Mouse (Mus musculus): Measurements from ENCODE around the gene Gpr35.

The Gpr35 gene

DNA sequence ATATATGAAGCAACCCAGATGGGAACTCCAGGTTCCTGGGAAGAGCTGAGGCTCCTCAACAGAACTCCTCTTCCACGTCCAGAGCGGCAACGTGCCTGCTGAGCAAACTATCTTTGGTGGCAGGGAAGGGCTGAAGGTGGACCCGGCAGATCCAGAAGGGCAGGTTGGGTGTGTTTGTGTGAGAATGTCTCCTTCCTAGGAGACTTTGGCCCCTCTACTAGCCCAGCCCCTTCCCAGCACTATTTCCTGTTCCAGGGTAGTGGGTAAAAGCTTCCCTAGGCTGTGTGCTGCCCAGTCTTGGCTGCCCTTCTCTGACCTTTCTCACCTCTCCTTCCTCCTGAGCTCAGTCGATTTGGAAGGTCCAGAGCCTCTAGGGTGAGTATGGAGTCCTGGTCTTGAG lies at the start of gene Gpr35:
TSS of gene Gpr35 (plus strand) at position 259 of the 400 bp plus-strand sequence.
- no peak for DNase-seq

DNA sequence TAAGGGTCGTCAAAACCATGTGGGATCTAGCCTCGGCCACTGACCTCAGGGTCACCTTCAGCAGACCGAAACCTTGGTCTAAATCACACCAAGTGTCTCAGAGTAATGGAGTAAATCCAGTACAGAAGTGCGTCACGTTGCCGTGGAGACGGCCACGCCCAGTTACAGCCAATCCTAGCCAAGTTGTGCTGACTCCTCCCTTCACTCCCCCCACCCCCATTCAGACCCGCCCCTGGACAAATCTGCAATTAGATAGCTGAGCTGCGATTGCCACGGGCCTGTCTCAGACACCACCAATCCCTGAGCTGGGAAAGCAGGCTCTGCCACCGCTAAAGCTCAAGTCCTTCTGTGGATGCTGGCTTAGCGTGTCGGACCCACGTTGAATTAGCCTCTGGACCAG lies 47.9 kb upstream of the Gpr35 start, which contains the start of gene Ankmy1:
TSS of gene Ankmy1 (minus strand) at position 121 of the 400 bp plus-strand sequence.
- no peak for DNase-seq

DNA sequence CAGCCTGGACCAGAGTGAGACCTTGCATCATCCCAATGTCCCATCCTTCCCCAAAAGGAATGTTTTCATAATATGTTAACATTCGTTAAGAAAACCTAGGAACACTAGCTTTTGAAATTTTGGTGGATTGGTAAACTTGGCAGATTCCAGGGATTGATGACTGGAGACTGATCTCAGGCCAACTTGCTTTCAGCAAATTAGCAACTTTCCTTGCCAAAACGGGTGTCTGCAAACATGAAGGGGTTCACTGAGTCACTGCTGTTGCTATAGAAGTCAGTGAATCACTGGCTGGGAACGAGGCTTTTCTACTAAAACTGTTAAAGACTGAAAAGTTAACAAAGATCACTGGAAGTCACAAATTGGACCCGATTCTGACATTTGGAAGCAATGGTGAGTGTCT lies 47.0 kb upstream of the Gpr35 start:
- no peak for DNase-seq

DNA sequence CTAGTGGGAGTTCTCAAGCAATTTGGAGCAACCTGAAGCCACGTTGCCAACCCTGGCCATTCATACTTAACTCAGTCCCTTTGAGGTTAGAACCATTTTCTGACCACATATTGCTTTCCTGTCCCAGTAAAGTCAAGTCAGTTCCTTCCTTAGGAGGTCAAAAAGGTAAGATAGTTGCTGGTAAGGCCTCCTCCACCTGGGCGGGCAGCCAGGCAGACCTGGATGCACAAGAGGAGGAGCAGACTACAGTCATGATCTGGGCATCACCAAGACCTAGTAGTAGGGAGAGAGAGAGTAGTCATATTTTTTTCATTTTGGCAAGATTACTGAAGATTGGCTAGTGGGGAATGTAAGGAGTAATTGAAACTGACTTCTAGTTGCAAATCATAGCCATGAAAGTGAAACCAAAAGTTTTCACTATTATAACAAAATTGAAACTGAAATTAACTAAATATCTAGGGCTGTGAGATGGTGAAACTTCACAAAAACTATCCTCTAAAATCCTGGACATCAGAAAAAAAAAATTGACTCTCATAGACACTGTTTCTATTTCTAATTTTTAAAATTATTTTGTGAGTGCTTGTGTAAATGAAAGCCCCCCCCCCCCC lies 44.9 kb upstream of the Gpr35 start:
- DNase-seq, result no peak

DNA sequence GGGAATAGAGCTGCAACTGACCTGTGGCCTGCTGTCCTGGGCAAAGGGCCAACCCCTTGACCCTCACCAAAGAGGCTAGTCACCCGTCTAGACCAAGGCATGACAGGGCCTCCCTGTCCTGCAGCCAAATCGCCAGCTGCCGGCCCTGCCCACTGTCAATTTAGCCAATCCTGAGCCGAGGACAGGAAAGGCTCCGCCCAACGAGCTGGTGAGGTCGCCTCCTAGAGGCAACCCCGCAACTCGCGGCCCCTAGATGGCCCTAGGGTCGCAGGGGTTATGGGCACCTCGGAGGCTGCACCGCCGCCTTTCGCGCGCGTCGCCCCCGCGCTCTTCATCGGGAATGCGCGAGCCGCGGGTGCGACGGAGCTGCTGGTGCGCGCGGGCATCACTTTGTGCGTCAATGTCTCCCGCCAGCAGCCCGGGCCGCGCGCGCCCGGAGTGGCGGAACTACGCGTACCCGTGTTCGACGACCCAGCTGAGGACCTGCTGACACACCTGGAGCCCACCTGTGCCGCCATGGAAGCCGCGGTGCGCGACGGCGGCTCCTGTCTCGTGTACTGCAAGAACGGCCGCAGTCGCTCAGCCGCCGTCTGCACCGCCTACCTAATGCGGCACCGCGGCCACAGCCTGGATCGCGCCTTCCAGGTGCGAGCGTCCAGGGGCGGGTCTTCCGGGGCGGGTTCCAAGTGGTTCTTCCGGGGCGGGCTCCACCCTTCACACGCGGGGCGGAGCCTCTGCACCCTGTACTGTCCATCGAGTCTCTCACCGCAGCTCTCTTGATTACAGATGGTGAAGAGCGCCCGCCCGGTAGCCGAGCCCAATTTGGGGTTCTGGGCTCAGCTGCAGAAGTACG lies 43.7 kb upstream of the Gpr35 start, which contains the start of gene Dusp28:
TSS of gene Dusp28 (plus strand) at position 203 of the 853 bp plus-strand sequence.
- DNase-seq, result peak; percentile 87 to 93

DNA sequence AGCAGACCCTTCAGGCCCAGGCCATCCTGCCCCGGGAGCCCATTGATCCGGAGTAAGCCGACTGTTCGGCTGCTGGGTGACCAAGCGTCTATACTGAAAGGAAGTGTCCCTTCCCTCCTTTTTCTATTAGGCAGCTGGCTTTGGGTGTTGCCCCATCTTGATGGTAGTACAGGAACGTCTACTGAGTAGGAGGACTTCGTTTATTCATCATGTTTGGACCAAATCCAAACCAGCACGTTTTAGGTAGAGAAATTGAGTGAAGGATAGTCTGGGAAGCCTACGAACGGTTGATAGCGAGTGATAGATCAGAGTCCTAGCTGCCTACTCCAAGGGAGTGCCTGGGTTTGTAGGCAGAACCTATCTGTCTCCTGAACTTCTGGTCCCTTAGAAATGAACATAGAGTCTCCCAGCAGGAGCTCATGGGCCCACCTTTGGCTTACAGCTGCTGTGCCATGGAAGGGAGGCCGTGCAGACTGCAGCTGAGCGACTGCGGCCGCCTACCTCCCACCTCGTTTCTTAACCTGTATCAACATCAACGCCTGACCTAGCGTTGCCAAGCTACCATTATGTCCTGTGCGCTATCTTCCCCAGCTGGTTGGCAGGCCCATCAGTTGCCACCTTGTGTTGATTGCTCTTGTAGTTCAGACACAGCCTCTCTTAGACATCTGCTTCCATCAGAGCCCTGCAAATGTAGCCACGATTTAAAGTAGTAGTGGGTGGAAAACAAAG lies 42.9 kb upstream of the Gpr35 start:
- no peak for DNase-seq

DNA sequence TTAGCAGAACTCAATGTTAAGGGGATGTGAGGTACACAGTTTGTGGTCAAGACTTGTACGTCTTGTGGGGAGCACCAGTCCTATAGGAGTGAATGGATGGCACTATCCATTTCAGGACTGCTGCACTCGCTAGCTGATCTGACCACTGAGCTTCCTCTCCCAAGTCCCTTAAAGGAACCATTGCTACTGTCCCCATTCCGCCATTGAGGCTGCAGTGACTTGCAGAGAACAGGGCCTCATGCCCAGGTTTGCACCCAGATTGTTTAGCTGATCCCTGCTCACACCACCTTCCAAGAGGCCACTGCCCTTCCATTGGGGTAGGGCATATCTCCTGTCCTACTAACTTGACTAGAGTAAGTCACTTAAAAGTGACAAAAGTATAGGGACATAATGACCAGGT lies 42.0 kb upstream of the Gpr35 start:
- DNase-seq, result no peak

DNA sequence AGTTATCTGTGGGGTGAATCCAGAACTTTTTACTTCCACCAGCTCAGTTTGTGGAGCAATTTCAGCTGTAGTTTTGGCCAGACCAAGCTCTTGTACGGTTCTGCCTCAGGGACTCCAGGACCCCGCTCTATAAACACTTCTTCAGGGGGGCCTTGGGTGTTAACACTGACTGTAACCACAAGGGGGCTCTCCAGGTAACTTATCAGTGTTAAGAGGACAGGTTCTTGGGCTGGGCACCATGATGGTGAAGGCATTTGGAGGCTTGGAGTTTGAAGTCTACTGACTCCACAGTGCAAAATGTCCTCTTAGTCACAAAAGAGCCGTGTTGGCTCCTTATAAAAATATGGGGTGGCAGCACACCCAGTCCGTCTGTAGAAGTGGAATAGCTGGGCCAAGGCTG lies 41.6 kb upstream of the Gpr35 start:
- DNase-seq, result no peak

DNA sequence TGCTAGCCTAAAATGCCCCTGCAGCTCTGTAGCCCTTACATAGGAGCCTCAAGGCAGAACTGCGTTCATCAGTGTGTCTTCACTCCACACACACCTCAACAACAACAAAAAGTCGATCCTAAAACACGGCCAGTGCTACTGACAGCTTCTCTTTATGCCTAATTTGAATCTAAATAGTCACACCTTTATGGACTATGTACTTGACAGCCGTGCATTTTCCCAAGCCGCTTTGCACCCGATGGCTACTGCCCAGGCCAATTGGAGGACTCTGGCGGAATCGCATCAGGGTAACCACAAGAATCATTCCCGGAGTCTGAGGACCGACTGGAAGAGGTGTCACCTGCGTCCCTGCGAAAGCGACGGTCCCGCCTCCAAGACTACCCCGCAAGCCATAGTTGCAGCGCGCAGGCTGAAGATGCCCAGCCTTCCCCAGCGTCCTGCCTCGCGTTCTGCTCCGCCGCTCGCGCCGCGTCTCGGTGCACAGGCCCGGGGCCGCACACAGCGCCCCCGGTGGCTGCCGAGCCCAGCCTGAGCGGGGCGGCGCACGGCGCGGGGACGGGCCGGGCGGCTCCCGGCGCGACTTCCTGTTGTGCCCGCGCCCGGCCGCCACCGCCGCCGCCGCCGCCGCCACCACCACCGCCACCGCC lies 40.3 kb upstream of the Gpr35 start, which contains the start of gene Rnpepl1:
TSS of gene Rnpepl1 (plus strand) at position 545 of the 647 bp plus-strand sequence.
- peak; percentile 83 to 90 for DNase-seq

DNA sequence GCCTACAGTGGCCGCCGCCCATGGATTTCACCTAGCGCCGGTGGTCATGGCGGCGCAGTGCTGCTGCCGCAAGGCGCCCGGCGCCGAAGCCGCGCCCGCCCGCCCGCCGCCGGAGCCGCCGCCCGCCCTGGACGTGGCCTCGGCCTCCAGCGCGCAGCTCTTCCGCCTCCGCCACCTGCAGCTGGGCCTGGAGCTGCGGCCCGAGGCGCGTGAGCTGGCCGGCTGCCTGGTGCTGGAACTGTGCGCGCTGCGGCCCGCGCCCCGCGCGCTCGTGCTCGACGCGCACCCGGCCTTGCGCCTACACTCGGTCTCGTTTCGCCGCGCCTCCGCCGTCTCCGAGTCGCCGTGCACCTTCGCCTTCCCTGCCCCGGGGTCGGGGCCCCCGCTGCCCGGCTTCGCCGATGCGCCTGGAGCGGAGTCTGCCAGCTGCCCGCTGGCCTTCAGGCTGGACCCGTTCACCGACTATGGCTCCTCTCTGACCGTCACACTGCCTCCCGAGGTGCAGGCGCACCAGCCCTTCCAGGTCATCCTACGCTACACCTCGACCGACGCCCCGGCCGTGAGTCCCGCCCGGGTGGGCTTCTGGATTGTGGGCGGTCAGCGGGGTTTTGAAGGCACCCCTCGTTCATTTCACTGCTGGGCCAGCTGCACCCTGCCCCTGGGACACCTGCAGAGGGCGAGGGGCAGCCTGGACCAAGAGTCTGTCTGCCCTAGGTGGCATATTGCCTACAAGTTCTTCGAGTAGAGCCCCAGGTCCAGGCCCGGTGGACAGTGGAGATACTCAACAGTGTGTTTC lies 39.5 kb upstream of the Gpr35 start:
- DNase-seq, result peak; percentile 64 to 88

DNA sequence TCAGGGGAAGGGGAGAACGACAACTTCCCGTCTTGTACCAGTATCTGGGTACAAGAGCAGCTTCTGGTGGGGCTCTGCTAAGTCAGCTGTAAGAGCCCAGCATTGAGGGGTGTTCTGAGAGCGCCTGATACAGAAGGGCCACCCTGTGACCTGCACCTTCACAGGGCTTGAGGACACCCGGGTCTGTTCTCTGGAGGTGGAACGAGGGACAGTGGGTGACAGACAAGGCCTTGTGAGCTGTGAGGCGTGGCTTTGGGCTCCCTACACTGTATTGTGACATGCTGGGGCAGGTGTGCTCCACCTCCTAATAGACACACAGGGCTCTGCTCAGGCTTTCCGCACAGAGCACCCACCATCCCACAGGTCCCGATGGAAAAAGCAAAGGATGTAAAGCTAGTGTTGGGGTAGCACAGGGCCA lies 38.9 kb upstream of the Gpr35 start:
- no peak for DNase-seq

DNA sequence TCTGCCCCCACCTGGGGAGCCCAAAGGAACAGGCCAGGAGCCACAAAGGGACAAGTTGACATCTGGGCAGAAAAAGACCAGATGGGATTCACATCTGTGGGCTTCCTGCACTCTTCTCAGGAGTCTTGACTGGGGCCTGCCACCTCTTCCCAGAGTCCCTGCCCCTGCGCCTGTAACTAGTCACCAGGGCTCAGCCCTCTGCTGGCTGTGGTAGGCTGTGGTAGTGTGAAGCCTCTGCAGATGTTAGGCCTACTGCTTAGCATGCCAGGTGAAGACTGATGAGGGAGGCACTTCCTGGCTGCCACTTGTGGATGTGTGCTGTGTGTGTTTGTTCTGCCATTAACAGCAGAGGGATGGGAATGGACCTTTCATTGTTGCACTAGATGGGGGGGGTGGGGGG lies 38.4 kb upstream of the Gpr35 start:
- no peak for DNase-seq

DNA sequence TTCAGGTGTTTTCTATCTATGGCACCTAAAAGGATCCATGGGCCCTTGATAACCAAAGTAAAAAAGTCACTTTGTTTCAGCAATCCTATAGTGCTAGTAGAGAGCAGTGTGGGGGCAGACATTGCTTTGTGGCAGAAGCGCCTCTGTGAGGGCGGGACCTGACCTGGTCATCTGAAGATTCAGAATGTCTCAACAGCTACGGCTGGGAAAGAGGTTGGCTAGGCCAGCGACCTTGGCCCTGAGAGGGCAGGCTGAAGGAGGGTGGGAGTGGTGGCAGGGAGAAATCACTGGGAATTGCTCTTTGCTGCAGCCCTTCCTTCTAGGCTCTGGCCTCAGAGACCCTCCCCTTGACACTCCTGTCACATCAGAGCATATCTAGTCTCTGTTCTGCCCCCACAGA lies 36.4 kb upstream of the Gpr35 start:
- DNase-seq, result no peak

DNA sequence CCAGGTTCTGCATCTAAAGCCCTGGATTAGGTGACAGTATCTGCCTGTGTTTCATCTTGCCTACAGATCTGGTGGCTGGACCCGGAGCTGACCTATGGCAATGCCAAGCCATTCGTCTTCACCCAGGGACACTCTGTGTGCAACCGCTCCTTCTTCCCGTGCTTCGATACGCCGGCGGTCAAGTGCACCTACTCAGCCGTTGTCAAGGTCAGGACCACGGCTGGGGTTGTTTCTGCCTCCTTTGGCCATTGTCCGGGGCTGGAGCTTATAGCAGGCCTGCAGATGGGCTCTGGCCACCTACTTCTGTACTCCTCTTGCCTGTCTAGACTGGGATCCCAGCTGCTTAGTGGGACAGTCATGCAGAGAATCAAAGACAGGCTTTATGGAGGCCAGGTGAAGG lies 35.7 kb upstream of the Gpr35 start:
- no peak for DNase-seq

DNA sequence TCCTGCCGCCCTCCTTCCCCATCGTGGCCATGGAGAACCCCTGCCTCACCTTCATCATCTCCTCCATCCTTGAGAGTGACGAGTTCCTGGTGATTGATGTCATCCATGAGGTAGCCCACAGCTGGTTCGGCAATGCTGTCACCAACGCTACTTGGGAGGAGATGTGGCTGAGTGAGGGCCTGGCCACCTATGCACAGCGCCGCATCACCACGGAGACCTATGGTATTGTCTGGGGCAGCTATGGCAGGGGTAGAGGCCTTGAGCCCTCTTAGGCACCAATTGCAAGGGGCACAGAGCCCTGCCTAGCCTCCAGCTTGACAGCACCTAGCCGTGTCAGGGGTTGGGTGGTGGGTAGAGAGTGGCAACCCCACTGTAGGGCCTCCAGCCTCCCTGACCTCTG lies 33.9 kb upstream of the Gpr35 start:
- DNase-seq, result no peak

DNA sequence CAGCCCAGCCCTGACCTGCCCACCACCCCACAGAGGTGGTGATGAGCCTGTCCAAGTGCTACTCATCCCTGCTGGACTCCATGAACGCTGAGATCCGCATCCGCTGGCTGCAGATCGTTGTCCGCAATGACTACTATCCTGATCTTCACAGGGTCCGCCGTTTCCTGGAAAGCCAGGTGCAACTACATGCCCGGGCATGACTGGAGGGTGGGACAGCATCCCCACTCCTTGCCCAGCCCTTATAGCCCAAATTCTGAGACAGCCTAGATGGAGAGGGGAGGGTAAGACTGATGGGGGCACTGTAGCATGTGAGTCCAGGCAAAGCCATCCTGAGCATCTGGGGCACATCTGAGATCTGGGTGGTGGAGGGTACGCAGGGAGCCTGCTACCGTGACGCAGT lies 31.5 kb upstream of the Gpr35 start:
- no peak for DNase-seq

DNA sequence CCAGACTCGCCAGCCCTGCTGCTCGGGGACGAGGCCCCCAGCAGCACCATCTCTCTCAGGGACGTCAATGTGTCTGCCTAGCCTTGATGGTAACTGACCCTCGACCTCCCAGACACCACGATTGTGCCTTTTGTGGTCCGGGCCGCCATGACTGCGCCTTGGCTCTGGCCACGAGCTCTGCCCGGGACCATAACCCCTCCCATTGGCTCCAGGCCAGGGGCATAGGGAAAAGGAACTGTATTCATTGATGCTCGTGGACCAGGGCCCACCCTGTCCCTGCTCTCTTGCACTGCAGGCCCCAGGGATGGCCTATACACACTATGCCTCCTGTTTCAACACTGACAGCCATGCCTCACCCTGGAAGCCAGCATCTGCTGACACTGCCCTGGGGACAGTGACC lies 30.9 kb upstream of the Gpr35 start:
- no peak for DNase-seq

DNA sequence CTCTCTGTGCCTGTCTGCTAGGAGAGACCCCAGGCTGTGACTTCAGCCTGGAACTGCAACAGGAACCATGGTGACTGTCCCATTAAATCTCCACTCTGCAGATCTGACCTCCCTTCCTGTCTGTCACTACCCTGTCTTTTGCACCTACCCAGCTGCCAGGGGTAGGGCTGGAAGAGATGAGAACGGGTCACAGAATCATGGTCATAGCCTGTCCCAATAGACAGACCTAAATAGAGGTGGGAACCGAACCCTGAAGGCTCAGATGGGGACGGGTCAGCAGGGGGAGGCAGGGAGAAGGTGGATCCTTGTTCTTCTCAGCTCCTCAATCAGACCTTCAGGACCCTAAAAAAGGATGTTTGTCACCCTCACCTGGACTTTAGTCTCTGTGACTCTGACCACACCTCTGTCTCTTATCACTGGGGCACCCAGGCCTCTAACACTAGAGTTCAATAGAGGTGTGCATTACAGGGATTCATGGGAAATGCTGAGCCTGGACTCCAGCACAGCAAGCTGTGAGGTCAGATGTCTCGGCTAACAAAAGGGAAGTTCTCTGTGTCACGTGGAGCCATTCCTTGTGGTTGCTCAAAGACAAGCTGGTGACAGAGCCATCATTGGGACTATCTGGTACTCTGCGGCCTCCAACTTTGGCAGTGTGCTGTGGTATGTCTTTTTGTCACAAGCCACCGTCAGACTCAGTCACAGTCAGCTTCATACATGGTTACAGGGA lies 30.0 kb upstream of the Gpr35 start:
- no peak for DNase-seq

DNA sequence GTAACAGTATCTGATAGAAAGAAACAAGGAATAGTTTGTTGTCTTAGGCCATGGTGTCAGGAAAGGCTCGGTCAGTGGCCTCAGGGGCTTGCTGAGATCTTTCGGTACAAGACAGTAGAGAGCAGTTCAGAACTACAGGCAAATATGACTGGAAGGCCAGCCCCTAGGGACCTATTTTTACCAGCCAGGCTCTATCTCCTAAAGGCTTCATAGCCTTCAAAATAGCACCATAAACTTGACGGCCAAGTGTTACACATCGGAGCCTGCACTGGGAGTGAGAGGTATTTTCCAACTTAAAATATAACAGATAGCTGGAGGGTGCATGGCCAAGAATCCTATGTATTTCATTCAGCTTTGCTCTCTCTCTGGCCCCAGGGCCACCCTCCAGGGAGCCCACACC lies 29.2 kb upstream of the Gpr35 start:
- no peak for DNase-seq

DNA sequence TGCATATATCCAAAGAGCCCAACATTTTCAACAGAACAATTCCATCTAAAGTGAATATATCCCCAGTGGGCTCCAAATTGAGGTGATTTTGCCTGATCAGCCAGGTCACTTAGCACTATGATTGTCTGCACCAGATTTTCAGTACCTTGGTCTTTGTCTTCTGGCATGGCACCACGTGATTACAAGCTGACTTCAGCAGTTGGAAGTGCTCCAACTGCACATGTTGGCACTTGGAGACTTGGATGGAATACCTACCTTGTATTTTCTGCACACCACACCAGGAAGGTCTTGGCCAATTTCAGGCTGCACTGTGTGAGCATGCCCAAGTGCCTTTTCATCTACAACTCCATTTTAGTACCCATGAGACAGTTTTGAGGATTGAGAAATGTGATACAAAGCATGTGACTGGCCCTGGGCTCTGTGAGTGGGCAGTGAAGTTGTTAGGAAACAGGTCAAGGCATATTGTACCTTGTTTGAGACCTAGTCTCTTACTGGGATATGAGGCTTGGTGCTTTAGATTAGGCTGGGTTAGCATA lies 20.4 kb upstream of the Gpr35 start:
- no peak for DNase-seq

DNA sequence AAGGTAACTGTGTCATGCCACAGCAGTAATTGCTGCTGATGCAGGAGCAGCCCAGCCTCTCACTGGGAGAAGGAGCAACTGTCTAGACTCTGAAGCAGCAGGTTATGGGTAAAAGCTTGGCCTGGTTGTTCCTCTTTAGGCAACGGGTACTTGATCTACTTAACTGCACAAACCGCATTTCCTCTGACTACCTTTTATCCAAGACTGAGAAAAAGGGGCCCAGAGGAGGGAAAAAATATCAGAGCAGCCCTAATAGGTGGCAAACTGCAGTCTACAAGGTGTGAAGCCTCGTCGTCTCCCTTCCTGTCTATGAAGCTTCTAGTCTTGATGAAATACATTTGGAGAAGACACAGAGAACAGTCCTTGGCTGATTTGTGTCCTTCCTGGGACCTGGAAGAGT lies 17.1 kb upstream of the Gpr35 start:
- DNase-seq, result no peak

Data from cerebellum, adult 18-20 months (tissue).